Mouse (Mus musculus) intestine, embryonic 14.5 days (tissue): ENCODE measurements around the gene Klhl3. TPM values are rescaled to one million over a fixed set of nuclear protein-coding genes. Genes with fewer than 3 reads are reported as not detected.

Source experiments
- ATAC-seq: fragments of 200-750 bp; cut with Nextera tagmentation; replicated peaks from 2 replicates; pipeline ENCODE4 v1.8.0; 2017; ENCODE audit warnings: low read depth, moderate number of reproducible peaks, moderate TSS enrichment, moderate library complexity; ENCODE audit not compliant: low FRiP score, low TSS enrichment
- DNase-seq: peaks from one replicate; pipeline ENCODE4 v3.0.0-alpha.2; 2018; ENCODE audit warnings: low spot score
- H3K27ac ChIP-seq: fragments of 300-500 bp; sonication (generic); 2 replicates; pipeline ENCODE4 v1.5.1; 2014; ENCODE audit warnings: low read depth, mild to moderate bottlenecking, control low read depth
- H3K27me3 ChIP-seq: fragments of 300-500 bp; sonication (generic); replicated peaks from 2 replicates; pipeline ENCODE4 v1.6.1; 2014; ENCODE audit warnings: low read length, control low read depth; ENCODE audit not compliant: control insufficient read depth, insufficient read depth
- H3K36me3 ChIP-seq: fragments of 300-500 bp; sonication (generic); 2 replicates; pipeline ENCODE4 v1.6.1; 2014; ENCODE audit warnings: low read length, control low read depth; ENCODE audit not compliant: control insufficient read depth, insufficient read depth
- H3K4me1 ChIP-seq: fragments of 300-500 bp; sonication (generic); replicated peaks from 2 replicates; pipeline ENCODE4 v1.6.1; 2014; ENCODE audit warnings: low read length, control low read depth, mixed read lengths; ENCODE audit not compliant: control insufficient read depth, insufficient read depth
- H3K4me2 ChIP-seq: fragments of 300-500 bp; sonication (generic); 2 replicates; pipeline ENCODE4 v1.6.1; 2014; ENCODE audit warnings: low read length
- H3K4me3 ChIP-seq: fragments of 300-500 bp; sonication (generic); 2 replicates; pipeline ENCODE4 v1.5.1; 2014; ENCODE audit warnings: low read depth, low read length, control low read depth, mixed read lengths
- H3K9ac ChIP-seq: fragments of 300-500 bp; sonication (generic); 2 replicates; pipeline ENCODE4 v1.6.1; 2014; ENCODE audit warnings: mild to moderate bottlenecking, low read length
- H3K9me3 ChIP-seq: fragments of 300-500 bp; sonication (generic); 2 replicates; pipeline ENCODE4 v1.6.1; 2016; ENCODE audit warnings: low read length, control low read depth; ENCODE audit not compliant: control insufficient read depth
- WGBS: fragments of 180-500 bp; shearing (Covaris S2); extraction: QIAGEN DNeasy Blood & Tissue Kit; methylation state at CpG from one replicate; pipeline ENCODE4 v1.1.7; 2014; 5-methylcytosine and 5-hydroxymethylcytosine counted together
- polyA plus RNA-seq: library from polyadenylated mRNA; unstranded; fragments of >200 nt; fragmentation: Nextera tagmentation; extraction: Ambion mirVana; gene quantifications from 2 replicates; pipeline ENCODE4 v1.2.1, GENCODE M21; 2014

Gene Klhl3
- polyA plus RNA-seq, 1 experiment from 2014 or later, result 3.3 TPM

- Histone ChIP-seq H3K4me2 (no peak overlapping the region), H3K4me3 (no peak overlapping the region), H3K27me3 (no peaks in the 10 kb centered on the region), H3K9me3 (no peaks in the 10 kb centered on the region), H3K9ac (no peak overlapping the region), H3K36me3 (0 out of 2 replicates have a peak, but pooled peaks cover 5% of the 10 kb centered on the region), H3K27ac (peak overlapping the region; percentile 62; the same call in 1 of the 2 replicates), H3K4me1 (peaks cover 16% of the 10 kb centered on the region)
- DNase-seq (no peak), ATAC-seq (no peak; the same call in 1 of the 2 replicates)
- 40% methylated on average over 14 of the region's 14 CpGs for WGBS
These were observed 46.6 kb downstream of the Klhl3 start for GRCm38 (mm10) chr13:58066496-58067389.

- WGBS, result 55% methylated on average over 13 of the region's 13 CpGs
- Histone ChIP-seq H3K27ac (peak overlapping the region; percentile 3; the same call in 1 of the 2 replicates), H3K27me3 (no peaks in the 10 kb centered on the region), H3K4me2 (no peak overlapping the region), H3K9me3 (no peaks in the 10 kb centered on the region), H3K36me3 (no peaks in the 10 kb centered on the region), H3K9ac (no peak overlapping the region), H3K4me3 (no peak overlapping the region), H3K4me1 (peaks cover 16% of the 10 kb centered on the region)
- no peak for DNase-seq
- ATAC-seq, result no peak
These were observed 47.3 kb downstream of the Klhl3 start for GRCm38 (mm10) chr13:58066081-58066495.

GRCm38 (mm10) chr13:58065316-58065715, 48.1 kb downstream of the Klhl3 start:
- no peak for DNase-seq
- Histone ChIP-seq H3K9me3 (no peaks in the 10 kb centered on the region), H3K4me1 (peaks cover 16% of the 10 kb centered on the region), H3K27ac (no peak overlapping the region), H3K9ac (no peak overlapping the region), H3K36me3 (no peaks in the 10 kb centered on the region), H3K27me3 (no peaks in the 10 kb centered on the region), H3K4me2 (no peak overlapping the region), H3K4me3 (no peak overlapping the region)
- ATAC-seq, result no peak
- WGBS, result 63% methylated on average over 5 of the region's 5 CpGs

GRCm38 (mm10) chr13:58057953-58058870, 55.2 kb downstream of the Klhl3 start:
- no peak overlapping the region for H3K9ac ChIP-seq
- peak; percentile 75 for DNase-seq

GRCm38 (mm10) chr13:58056618-58057017, 56.8 kb downstream of the Klhl3 start:
- Histone ChIP-seq H3K27me3 (no peaks in the 10 kb centered on the region), H3K36me3 (no peaks in the 10 kb centered on the region), H3K4me2 (no peak overlapping the region), H3K9ac (no peak overlapping the region), H3K4me3 (no peak overlapping the region), H3K9me3 (0 out of 2 replicates have a peak, but pooled peaks cover 4% of the 10 kb centered on the region), H3K4me1 (peaks cover 18% of the 10 kb centered on the region), H3K27ac (no peak overlapping the region)
- no peak for DNase-seq
- WGBS, result 87% methylated on average over 4 of the region's 4 CpGs
- ATAC-seq, result no peak

More at GRCm38 (mm10) chr13:58057953-58058870, 55.2 kb downstream of the Klhl3 start:
- Histone ChIP-seq H3K27me3 (no peaks in the 10 kb centered on the region), H3K4me1 (peaks cover 18% of the 10 kb centered on the region), H3K4me3 (no peak overlapping the region), H3K27ac (peak overlapping the region; percentile 89), H3K9me3 (0 out of 2 replicates have a peak, but pooled peaks cover 4% of the 10 kb centered on the region), H3K36me3 (no peaks in the 10 kb centered on the region), H3K4me2 (0 out of 2 replicates have a peak overlapping the region, but pooled peaks have one; percentile 12)
- ATAC-seq, result peak; percentile 87
- 4% methylated on average over 17 of the region's 17 CpGs for WGBS

- WGBS, result 85% methylated on average over 4 of the region's 4 CpGs
- H3K4me3 ChIP-seq, result no peak overlapping the region
- ATAC-seq (no peak), DNase-seq (no peak)
- no peaks in the 10 kb centered on the region for H3K27me3 ChIP-seq
- H3K4me1 ChIP-seq, result peaks cover 13% of the 10 kb centered on the region
- 0 out of 2 replicates have a peak, but pooled peaks cover 4% of the 10 kb centered on the region for H3K9me3 ChIP-seq
- H3K9ac ChIP-seq, result no peak overlapping the region
- no peaks in the 10 kb centered on the region for H3K36me3 ChIP-seq
- H3K27ac ChIP-seq, result no peak overlapping the region
- no peak overlapping the region for H3K4me2 ChIP-seq
These were observed 59.8 kb downstream of the Klhl3 start for GRCm38 (mm10) chr13:58053628-58054027.

- Histone ChIP-seq H3K36me3 (no peaks in the 10 kb centered on the region), H3K27me3 (no peaks in the 10 kb centered on the region), H3K9me3 (0 out of 2 replicates have a peak, but pooled peaks cover 3% of the 10 kb centered on the region), H3K4me3 (no peak overlapping the region), H3K4me1 (no peaks in the 10 kb centered on the region), H3K4me2 (no peak overlapping the region), H3K9ac (no peak overlapping the region), H3K27ac (no peak overlapping the region)
- ATAC-seq (no peak), DNase-seq (no peak)
- WGBS, result 80% methylated on average over 10 of the region's 10 CpGs
These were observed 61.7 kb downstream of the Klhl3 start for GRCm38 (mm10) chr13:58051654-58052053.

GRCm38 (mm10) chr13:58051251-58051650, 62.1 kb downstream of the Klhl3 start:
- H3K4me1 ChIP-seq, result no peaks in the 10 kb centered on the region
- no peak overlapping the region for H3K9ac ChIP-seq
- DNase-seq (no peak), ATAC-seq (no peak)
- H3K36me3 ChIP-seq, result no peaks in the 10 kb centered on the region
- no peaks in the 10 kb centered on the region for H3K9me3 ChIP-seq
- WGBS, result 66% methylated on average over 7 of the region's 7 CpGs
- no peak overlapping the region for H3K4me3 ChIP-seq
- no peaks in the 10 kb centered on the region for H3K27me3 ChIP-seq
- H3K27ac ChIP-seq, result no peak overlapping the region
- no peak overlapping the region for H3K4me2 ChIP-seq
